Mouse (Mus musculus) testis, postnatal 14 days (tissue): ENCODE measurements around the gene Tbx6.

Experiments used
- DNase-seq: peaks from one replicate; pipeline ENCODE4 v3.0.0; 2021; ENCODE audit warnings: low spot score

Tbx6 gene

DNA sequence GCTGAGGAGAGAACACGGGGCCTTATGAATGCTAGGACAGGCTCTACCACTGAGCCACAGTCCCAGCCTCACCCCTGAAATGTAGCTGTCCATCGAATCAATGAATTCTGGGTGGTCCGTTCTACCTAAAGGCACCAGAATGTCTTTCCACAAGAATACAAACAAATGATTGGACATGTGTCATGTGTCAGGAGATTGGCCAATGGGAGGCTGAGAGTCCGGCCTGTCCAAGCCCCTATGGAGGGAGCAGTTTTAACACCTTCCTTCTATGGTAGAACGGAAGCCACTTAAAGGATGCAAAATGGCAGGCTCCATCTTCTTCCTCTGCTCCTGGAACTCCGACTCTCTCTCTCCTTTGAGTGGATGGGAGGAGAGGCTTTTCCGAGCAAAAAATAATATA is 36.3 kb downstream of the Tbx6 start:
- DNase-seq, result no peak

DNA sequence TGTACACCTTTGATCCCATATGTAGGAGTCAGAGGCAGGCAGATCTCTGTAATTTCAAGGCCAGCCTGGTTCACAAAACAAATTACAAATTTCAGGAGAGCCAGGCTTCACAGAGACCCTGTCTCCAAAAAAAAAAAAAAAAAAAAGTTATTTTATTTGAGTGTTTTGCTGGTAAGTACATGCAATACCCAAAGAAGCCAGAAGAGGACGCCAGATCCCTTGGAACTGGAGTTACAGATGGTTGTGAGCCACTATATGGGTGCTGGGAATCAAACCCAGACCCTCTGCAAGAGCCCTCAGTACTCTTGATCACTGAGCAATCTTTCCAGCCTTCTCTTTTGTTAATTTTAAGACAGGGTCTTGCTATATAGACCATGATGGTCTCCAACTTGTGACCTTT is 37.5 kb downstream of the Tbx6 start:
- DNase-seq, result no peak

GRCm38 (mm10) chr7:126821835-126822511 is 40.7 kb downstream of the Tbx6 start:
- peak; percentile 66 for DNase-seq

DNA sequence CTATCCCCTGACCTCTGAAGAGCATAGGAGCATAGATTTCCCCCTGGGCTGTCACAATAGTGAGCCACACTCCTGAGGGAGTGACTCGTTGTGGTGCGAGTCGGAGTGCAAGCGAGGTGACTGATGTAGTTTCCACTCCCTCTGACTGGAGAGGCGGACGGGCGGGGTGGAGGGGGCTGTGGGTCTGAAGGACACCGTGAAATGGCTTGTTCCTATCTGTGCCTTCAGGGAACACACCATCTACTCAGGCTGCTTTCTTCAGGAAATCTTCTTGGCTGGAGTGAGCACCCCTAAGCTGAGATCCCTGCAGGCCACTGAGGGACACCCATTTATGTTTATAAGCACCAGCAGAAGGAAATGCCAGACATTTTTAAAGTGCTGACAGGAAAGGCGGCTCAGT is 41.5 kb downstream of the Tbx6 start:
- no peak for DNase-seq

DNA sequence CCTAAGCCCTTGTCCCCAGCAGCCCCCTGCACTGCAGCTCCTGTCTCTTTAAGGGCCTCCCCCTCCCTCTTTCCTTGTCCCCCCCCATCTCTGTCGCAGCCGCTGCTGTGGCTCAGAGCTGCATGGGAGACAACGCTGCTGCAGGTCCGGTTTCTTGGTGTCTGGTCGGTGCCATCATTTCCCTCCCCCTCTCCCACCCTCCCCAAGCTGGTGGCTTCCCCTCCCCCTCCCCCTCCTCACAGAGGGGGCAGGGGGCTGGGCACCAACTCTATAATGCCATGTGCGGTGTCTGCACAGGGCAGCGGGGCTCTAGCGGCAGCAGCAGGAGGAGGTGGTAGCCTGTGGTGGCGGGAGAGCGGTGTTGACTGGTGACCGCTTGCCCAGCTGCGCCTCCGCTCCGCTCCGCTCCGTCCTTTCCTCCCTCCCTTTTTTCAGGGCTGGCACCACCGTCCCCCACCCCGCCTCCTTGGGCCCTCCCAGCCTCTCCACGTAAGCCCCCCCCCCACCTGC is 42.0 kb downstream of the Tbx6 start:
- DNase-seq, result no peak

DNA sequence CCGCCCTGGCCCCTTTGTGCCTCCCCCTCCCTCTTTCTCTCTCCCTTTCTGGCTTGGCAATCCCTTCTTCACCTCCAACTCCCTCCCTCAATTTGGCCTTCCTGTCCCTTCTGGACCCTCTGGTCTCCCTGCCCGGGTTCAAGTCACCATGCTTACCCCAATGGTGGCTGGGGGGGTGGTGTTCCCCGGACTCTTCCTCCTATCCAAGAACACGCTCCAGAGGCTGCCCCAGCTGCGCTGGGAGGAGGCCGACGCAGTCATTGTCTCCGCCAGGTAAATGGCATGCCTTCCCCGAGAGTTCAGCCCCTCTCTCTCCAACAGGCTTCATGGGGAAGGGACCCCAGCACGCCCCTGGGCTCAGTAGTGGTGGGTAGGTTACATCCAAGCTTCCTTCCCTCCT is 42.7 kb downstream of the Tbx6 start:
- DNase-seq, result no peak

DNA sequence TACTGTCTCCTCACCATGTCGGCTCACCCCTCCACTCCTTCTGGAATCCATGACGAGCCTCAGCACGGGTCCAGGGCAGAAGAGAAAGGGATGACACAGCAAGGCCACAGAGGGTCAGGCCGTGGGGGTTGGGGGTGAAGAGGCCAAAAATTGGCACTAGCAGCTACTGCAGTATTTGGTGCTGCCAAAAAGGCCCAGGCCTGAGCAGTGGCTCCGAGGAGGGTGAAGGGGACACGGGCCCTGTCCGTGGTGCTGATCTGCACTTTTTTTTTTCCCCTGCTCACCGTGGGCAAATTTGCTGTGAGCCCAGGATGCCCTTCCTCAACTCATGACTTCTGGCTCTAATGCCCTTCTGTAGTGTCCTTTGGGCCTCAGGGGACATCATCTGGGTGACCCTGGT is 44.1 kb downstream of the Tbx6 start:
- no peak for DNase-seq

DNA sequence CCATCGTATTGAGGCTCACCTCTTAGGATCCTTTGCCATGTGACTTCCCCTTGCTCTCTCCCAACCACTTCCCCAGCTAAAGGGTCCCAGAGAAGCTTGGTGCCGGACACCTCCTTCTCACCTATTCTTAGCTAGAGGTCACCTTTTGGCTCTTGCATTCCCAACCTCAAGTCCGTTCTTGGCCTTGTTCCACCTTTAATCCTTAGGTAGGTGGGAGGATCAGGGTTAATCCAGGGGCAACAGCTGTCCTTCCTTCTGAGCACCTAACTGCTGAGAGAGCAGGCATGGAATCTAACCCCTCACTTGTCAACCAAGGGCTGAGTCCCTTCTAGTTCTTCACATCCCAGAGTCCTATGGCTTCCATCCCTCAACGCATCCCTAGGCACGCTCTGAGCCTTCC is 44.7 kb downstream of the Tbx6 start:
- no peak for DNase-seq

- DNase-seq, result no peak
These were observed 50.3 kb downstream of the Tbx6 start, which contains the start of gene 4930451I11Rik for GRCm38 (mm10) chr7:126831539-126831938. TSS of gene 4930451I11Rik (minus strand) at chr7:126831639.

- DNase-seq, result peak; percentile 63
These were observed 50.8 kb downstream of the Tbx6 start for GRCm38 (mm10) chr7:126832036-126832598.

DNA sequence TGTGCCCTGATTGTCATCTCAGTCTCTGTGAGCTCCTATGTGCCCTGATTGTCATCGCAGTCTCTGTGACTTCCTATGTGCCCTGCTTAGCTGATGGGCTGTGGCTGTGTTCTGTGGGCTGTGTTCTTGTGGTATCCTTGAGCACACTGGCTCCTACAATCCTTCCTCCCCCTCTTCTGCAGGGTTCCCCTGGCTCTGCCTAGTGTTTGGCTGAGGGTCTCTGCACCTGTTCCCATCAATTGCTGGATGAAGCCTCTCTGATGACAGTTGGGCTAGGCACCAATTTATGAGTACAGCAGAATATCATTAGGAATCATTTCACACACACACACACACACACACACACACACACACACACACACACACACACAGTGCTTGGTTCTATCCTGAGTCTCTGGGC is 52.0 kb downstream of the Tbx6 start:
- DNase-seq, result no peak
